Mouse (Mus musculus) heart, embryonic 15.5 days (tissue): Measurements from ENCODE around the gene Dusp22. TPM values are rescaled to one million over a fixed set of nuclear protein-coding genes. Genes with fewer than 3 reads are reported as not detected.

Experiments used
- ATAC-seq: fragments of 200-750 bp; cut with Nextera tagmentation; replicated peaks from 2 replicates; pipeline ENCODE4 v1.8.0; 2017; ENCODE audit warnings: low read depth, moderate TSS enrichment; ENCODE audit not compliant: insufficient number of reproducible peaks, insufficient read depth, low FRiP score
- H3K27ac ChIP-seq: fragments of 300-500 bp; sonication (generic); 2 replicates; pipeline ENCODE4 v1.5.1; 2015; ENCODE audit warnings: mild to moderate bottlenecking, inconsistent platforms
- H3K27me3 ChIP-seq: fragments of 300-500 bp; sonication (generic); 2 replicates; pipeline ENCODE4 v1.6.1; 2015; ENCODE audit warnings: inconsistent platforms
- H3K36me3 ChIP-seq: fragments of 300-500 bp; sonication (generic); 2 replicates; pipeline ENCODE4 v1.6.1; 2015; ENCODE audit warnings: mild to moderate bottlenecking, inconsistent platforms
- H3K4me1 ChIP-seq: fragments of 300-500 bp; sonication (generic); replicated peaks from 2 replicates; pipeline ENCODE4 v1.6.1; 2015; ENCODE audit warnings: inconsistent platforms
- H3K4me2 ChIP-seq: fragments of 300-500 bp; sonication (generic); 2 replicates; pipeline ENCODE4 v1.6.1; 2015; ENCODE audit warnings: inconsistent platforms, mild to moderate bottlenecking, moderate library complexity
- H3K4me3 ChIP-seq: fragments of 300-500 bp; sonication (generic); 2 replicates; pipeline ENCODE4 v1.5.1; 2015; ENCODE audit warnings: mild to moderate bottlenecking, inconsistent platforms
- H3K9ac ChIP-seq: fragments of 300-500 bp; sonication (generic); 2 replicates; pipeline ENCODE4 v1.6.1; 2015; ENCODE audit warnings: mild to moderate bottlenecking, inconsistent platforms
- H3K9me3 ChIP-seq: fragments of 300-500 bp; sonication (generic); replicated peaks from 2 replicates; pipeline ENCODE4 v1.6.1; 2016; ENCODE audit warnings: inconsistent platforms
- WGBS: fragments of 180-500 bp; shearing (Covaris S2); methylation state at CpG from one replicate; pipeline ENCODE4 v1.1.7; 2015; ENCODE audit warnings: mixed read lengths; 5-methylcytosine and 5-hydroxymethylcytosine counted together
- polyA plus RNA-seq: library from polyadenylated mRNA; unstranded; fragments of >200 nt; fragmentation: Nextera tagmentation; extraction: Ambion mirVana; gene quantifications from 2 replicates; pipeline ENCODE4 v1.2.1, GENCODE M21; 2015

Gene Dusp22
- polyA plus RNA-seq: 15.5 and 18.5 TPM in 2 replicates

GRCm38 (mm10) chr13:30659613-30660505 is at the start of gene Dusp22:
Dusp22 (plus strand) TSS chr13:30659999.
- ATAC-seq: peak; percentile 96
- peak within 1 kb of the TSS; percentile 85 for H3K4me2 ChIP-seq
- no peaks in the 10 kb centered on the region for H3K9me3 ChIP-seq
- 0 out of 2 replicates have a peak, but pooled peaks cover 4% of the 10 kb centered on the region for H3K27me3 ChIP-seq
- H3K36me3 ChIP-seq: no peaks in the 10 kb centered on the region
- H3K4me3 ChIP-seq: peak within 1 kb of the TSS; percentile 89
- peak within 1 kb of the TSS; percentile 74 for H3K27ac ChIP-seq
- H3K4me1 ChIP-seq: peaks cover 8% of the 10 kb centered on the region; the same call in 1 of the 2 replicates
- peak within 1 kb of the TSS; percentile 83 for H3K9ac ChIP-seq
- WGBS: under 1% methylated on average over 73 of the region's 74 CpGs

GRCm38 (mm10) chr13:30612079-30612794 is 47.6 kb upstream of the Dusp22 start:
- no peaks in the 10 kb centered on the region for H3K9me3 ChIP-seq
- no peak overlapping the region for H3K9ac ChIP-seq
- H3K27ac ChIP-seq: no peak overlapping the region
- ATAC-seq: no peak
- H3K27me3 ChIP-seq: no peaks in the 10 kb centered on the region
- no peaks in the 10 kb centered on the region for H3K36me3 ChIP-seq
- no peak overlapping the region for H3K4me3 ChIP-seq
- no peak overlapping the region for H3K4me2 ChIP-seq
- 79% methylated on average over 6 of the region's 6 CpGs for WGBS
- H3K4me1 ChIP-seq: no peaks in the 10 kb centered on the region

GRCm38 (mm10) chr13:30619684-30620083 is 40.1 kb upstream of the Dusp22 start:
- 40% methylated on average over 3 of the region's 3 CpGs for WGBS
- no peaks in the 10 kb centered on the region for H3K4me1 ChIP-seq
- H3K9me3 ChIP-seq: no peaks in the 10 kb centered on the region
- H3K4me3 ChIP-seq: no peak overlapping the region
- H3K27me3 ChIP-seq: no peaks in the 10 kb centered on the region
- no peak overlapping the region for H3K27ac ChIP-seq
- no peak overlapping the region for H3K4me2 ChIP-seq
- no peaks in the 10 kb centered on the region for H3K36me3 ChIP-seq
- H3K9ac ChIP-seq: no peak overlapping the region
- ATAC-seq: no peak

- Histone ChIP-seq H3K9me3 (no peaks in the 10 kb centered on the region), H3K4me3 (no peak overlapping the region), H3K9ac (no peak overlapping the region), H3K4me1 (no peaks in the 10 kb centered on the region), H3K4me2 (no peak overlapping the region), H3K27me3 (no peaks in the 10 kb centered on the region), H3K27ac (no peak overlapping the region), H3K36me3 (no peaks in the 10 kb centered on the region)
- 61% methylated on average over 8 of the region's 8 CpGs for WGBS
- no peak for ATAC-seq
These were observed 31.4 kb upstream of the Dusp22 start for GRCm38 (mm10) chr13:30628195-30629048.

GRCm38 (mm10) chr13:30629794-30630410 is 29.9 kb upstream of the Dusp22 start:
- Histone ChIP-seq H3K4me1 (no peaks in the 10 kb centered on the region), H3K4me2 (no peak overlapping the region), H3K9me3 (no peaks in the 10 kb centered on the region), H3K4me3 (no peak overlapping the region), H3K27ac (no peak overlapping the region), H3K27me3 (no peaks in the 10 kb centered on the region), H3K9ac (no peak overlapping the region), H3K36me3 (no peaks in the 10 kb centered on the region)
- 58% methylated on average over 10 of the region's 10 CpGs for WGBS
- no peak for ATAC-seq

- 54% methylated on average over 6 of the region's 6 CpGs for WGBS
- no peak overlapping the region for H3K4me2 ChIP-seq
- ATAC-seq: no peak
- H3K27ac ChIP-seq: no peak overlapping the region
- no peak overlapping the region for H3K9ac ChIP-seq
- no peaks in the 10 kb centered on the region for H3K4me1 ChIP-seq
- no peaks in the 10 kb centered on the region for H3K27me3 ChIP-seq
- H3K36me3 ChIP-seq: no peaks in the 10 kb centered on the region
- no peaks in the 10 kb centered on the region for H3K9me3 ChIP-seq
- no peak overlapping the region for H3K4me3 ChIP-seq
These were observed 26.8 kb upstream of the Dusp22 start for GRCm38 (mm10) chr13:30632998-30633397.

- no peak overlapping the region for H3K4me2 ChIP-seq
- H3K27me3 ChIP-seq: no peaks in the 10 kb centered on the region
- H3K4me1 ChIP-seq: no peaks in the 10 kb centered on the region
- no peaks in the 10 kb centered on the region for H3K9me3 ChIP-seq
- WGBS: 75% methylated on average over 4 of the region's 4 CpGs
- no peak for ATAC-seq
- no peak overlapping the region for H3K27ac ChIP-seq
- no peak overlapping the region for H3K9ac ChIP-seq
- no peak overlapping the region for H3K4me3 ChIP-seq
- no peaks in the 10 kb centered on the region for H3K36me3 ChIP-seq
These were observed 23.3 kb upstream of the Dusp22 start for GRCm38 (mm10) chr13:30636453-30636852.

GRCm38 (mm10) chr13:30638378-30639115 is 21.3 kb upstream of the Dusp22 start:
- WGBS: 80% methylated on average over 5 of the region's 5 CpGs
- Histone ChIP-seq H3K9me3 (no peaks in the 10 kb centered on the region), H3K4me3 (no peak overlapping the region), H3K27me3 (no peaks in the 10 kb centered on the region), H3K9ac (no peak overlapping the region), H3K4me1 (no peaks in the 10 kb centered on the region), H3K36me3 (no peaks in the 10 kb centered on the region), H3K4me2 (no peak overlapping the region), H3K27ac (no peak overlapping the region)
- ATAC-seq: no peak

GRCm38 (mm10) chr13:30642053-30642452 is 17.7 kb upstream of the Dusp22 start:
- H3K36me3 ChIP-seq: no peaks in the 10 kb centered on the region
- no peaks in the 10 kb centered on the region for H3K4me1 ChIP-seq
- H3K4me3 ChIP-seq: no peak overlapping the region
- H3K27ac ChIP-seq: no peak overlapping the region
- 60% methylated on average over 4 of the region's 4 CpGs for WGBS
- H3K4me2 ChIP-seq: no peak overlapping the region
- H3K27me3 ChIP-seq: no peaks in the 10 kb centered on the region
- H3K9me3 ChIP-seq: no peaks in the 10 kb centered on the region
- no peak overlapping the region for H3K9ac ChIP-seq
- no peak for ATAC-seq

- Histone ChIP-seq H3K9ac (no peak overlapping the region), H3K4me2 (no peak overlapping the region), H3K9me3 (no peaks in the 10 kb centered on the region), H3K4me3 (no peak overlapping the region), H3K4me1 (no peaks in the 10 kb centered on the region), H3K36me3 (no peaks in the 10 kb centered on the region), H3K27me3 (no peaks in the 10 kb centered on the region), H3K27ac (no peak overlapping the region)
- ATAC-seq: no peak
These were observed 11.3 kb upstream of the Dusp22 start for GRCm38 (mm10) chr13:30648461-30648860.
